Mouse (Mus musculus) forebrain, embryonic 10.5 days (tissue): ENCODE results near the gene Myh10. TPM values are rescaled to one million over a fixed set of nuclear protein-coding genes. Genes with fewer than 3 reads are reported as not detected.

Experiments used
- DNase-seq: peaks from one replicate; pipeline ENCODE4 v3.0.0-alpha.2; 2017; ENCODE audit warnings: low spot score; ENCODE audit errors: extremely low spot score
- H3K27ac ChIP-seq: fragments of 300-500 bp; sonication (generic); 2 replicates; pipeline ENCODE4 v1.5.1; 2016; ENCODE audit warnings: mild to moderate bottlenecking
- H3K27me3 ChIP-seq: fragments of 300-500 bp; sonication (generic); 2 replicates; pipeline ENCODE4 v1.6.1; 2016; ENCODE audit warnings: mild to moderate bottlenecking; ENCODE audit not compliant: poor library complexity, severe bottlenecking
- H3K36me3 ChIP-seq: fragments of 300-500 bp; sonication (generic); replicated peaks from 2 replicates; pipeline ENCODE4 v1.6.1; 2016; ENCODE audit warnings: mild to moderate bottlenecking, moderate library complexity
- H3K4me1 ChIP-seq: fragments of 300-500 bp; sonication (generic); 2 replicates; pipeline ENCODE4 v1.6.1; 2016
- H3K4me3 ChIP-seq: fragments of 300-500 bp; sonication (generic); 2 replicates; pipeline ENCODE4 v1.5.1; 2016; ENCODE audit warnings: mild to moderate bottlenecking, moderate library complexity
- H3K9me3 ChIP-seq: fragments of 300-500 bp; sonication (generic); 2 replicates; pipeline ENCODE4 v1.6.1; 2016; ENCODE audit warnings: mild to moderate bottlenecking, moderate library complexity
- WGBS: fragments of 180-500 bp; shearing (Covaris S2); methylation state at CpG from one replicate; pipeline ENCODE4 v1.1.7; 2016; 5-methylcytosine and 5-hydroxymethylcytosine counted together
- polyA plus RNA-seq: library from polyadenylated mRNA; unstranded; fragments of >200 nt; fragmentation: Nextera tagmentation; extraction: Ambion mirVana; gene quantifications from 2 replicates; pipeline ENCODE4 v1.2.1, GENCODE M21; 2016

The Myh10 gene
- polyA plus RNA-seq, 1 experiment from 2014 or later = 161 TPM

GRCm38 (mm10) chr11:68839606-68840005, 148.2 kb downstream of the Myh10 start:
- DNase-seq = no peak
- no peaks in the 10 kb centered on the region for H3K27me3 ChIP-seq
- 68% methylated on average over 5 of the region's 5 CpGs for WGBS
- H3K4me1 ChIP-seq = peaks cover 3% of the 10 kb centered on the region; the same call in 1 of the 2 replicates
- no peak overlapping the region for H3K4me3 ChIP-seq
- peaks cover 74% of the 10 kb centered on the region for H3K36me3 ChIP-seq
- H3K27ac ChIP-seq = no peak overlapping the region
- H3K9me3 ChIP-seq = no peaks in the 10 kb centered on the region

GRCm38 (mm10) chr11:68850862-68851261, 159.5 kb downstream of the Myh10 start:
- no peak for DNase-seq
- H3K27ac ChIP-seq = no peak overlapping the region
- WGBS = 86% methylated on average over 7 of the region's 7 CpGs
- H3K36me3 ChIP-seq = no peaks in the 10 kb centered on the region
- peaks cover 31% of the 10 kb centered on the region for H3K4me1 ChIP-seq
- no peaks in the 10 kb centered on the region for H3K9me3 ChIP-seq
- H3K4me3 ChIP-seq = no peak overlapping the region
- H3K27me3 ChIP-seq = no peaks in the 10 kb centered on the region

GRCm38 (mm10) chr11:68851644-68852485, 160.5 kb downstream of the Myh10 start:
- peaks cover 31% of the 10 kb centered on the region for H3K4me1 ChIP-seq
- no peaks in the 10 kb centered on the region for H3K36me3 ChIP-seq
- no peak for DNase-seq
- no peaks in the 10 kb centered on the region for H3K9me3 ChIP-seq
- no peaks in the 10 kb centered on the region for H3K27me3 ChIP-seq
- H3K4me3 ChIP-seq = peak overlapping the region; percentile 70
- 6% methylated on average over 13 of the region's 13 CpGs for WGBS
- peak overlapping the region; percentile 89 for H3K27ac ChIP-seq

GRCm38 (mm10) chr11:68852486-68852901, 161.1 kb downstream of the Myh10 start:
- peaks cover 31% of the 10 kb centered on the region for H3K4me1 ChIP-seq
- under 1% methylated on average over 36 of the region's 36 CpGs for WGBS
- DNase-seq = peak; percentile 60
- H3K36me3 ChIP-seq = no peaks in the 10 kb centered on the region
- peak overlapping the region; percentile 70 for H3K4me3 ChIP-seq
- peak overlapping the region; percentile 89 for H3K27ac ChIP-seq
- H3K9me3 ChIP-seq = no peaks in the 10 kb centered on the region
- H3K27me3 ChIP-seq = no peaks in the 10 kb centered on the region

GRCm38 (mm10) chr11:68852932-68853409, 161.6 kb downstream of the Myh10 start:
- H3K4me1 ChIP-seq = peaks cover 31% of the 10 kb centered on the region
- DNase-seq = peak; percentile 100
- WGBS = under 1% methylated on average over 42 of the region's 42 CpGs
- peak overlapping the region; percentile 89 for H3K27ac ChIP-seq
- H3K9me3 ChIP-seq = no peaks in the 10 kb centered on the region
- peak overlapping the region; percentile 70 for H3K4me3 ChIP-seq
- no peaks in the 10 kb centered on the region for H3K27me3 ChIP-seq
- H3K36me3 ChIP-seq = no peaks in the 10 kb centered on the region

- Histone ChIP-seq H3K36me3 (no peaks in the 10 kb centered on the region), H3K27ac (peak overlapping the region; percentile 89), H3K4me3 (peak overlapping the region; percentile 70), H3K27me3 (no peaks in the 10 kb centered on the region), H3K4me1 (peaks cover 31% of the 10 kb centered on the region), H3K9me3 (no peaks in the 10 kb centered on the region)
- 52% methylated on average over 14 of the region's 14 CpGs for WGBS
- no peak for DNase-seq
These were observed 162.4 kb downstream of the Myh10 start for GRCm38 (mm10) chr11:68853611-68854401.

- no peak for DNase-seq
- 84% methylated on average over 3 of the region's 3 CpGs for WGBS
- Histone ChIP-seq H3K9me3 (no peaks in the 10 kb centered on the region), H3K4me3 (no peak overlapping the region), H3K36me3 (no peaks in the 10 kb centered on the region), H3K27ac (no peak overlapping the region), H3K4me1 (peaks cover 29% of the 10 kb centered on the region), H3K27me3 (no peaks in the 10 kb centered on the region)
These were observed 163.3 kb downstream of the Myh10 start for GRCm38 (mm10) chr11:68854621-68855020.

- 92% methylated on average over 3 of the region's 3 CpGs for WGBS
- Histone ChIP-seq H3K4me3 (no peak overlapping the region), H3K36me3 (no peaks in the 10 kb centered on the region), H3K4me1 (peaks cover 14% of the 10 kb centered on the region), H3K9me3 (no peaks in the 10 kb centered on the region), H3K27ac (no peak overlapping the region), H3K27me3 (no peaks in the 10 kb centered on the region)
- no peak for DNase-seq
These were observed 166.0 kb downstream of the Myh10 start for GRCm38 (mm10) chr11:68857329-68857728.

GRCm38 (mm10) chr11:68859943-68860593, 168.7 kb downstream of the Myh10 start:
- no peaks in the 10 kb centered on the region for H3K36me3 ChIP-seq
- no peaks in the 10 kb centered on the region for H3K9me3 ChIP-seq
- no peak overlapping the region for H3K4me3 ChIP-seq
- H3K4me1 ChIP-seq = peaks cover 6% of the 10 kb centered on the region
- 88% methylated on average over 8 of the region's 8 CpGs for WGBS
- DNase-seq = no peak
- H3K27ac ChIP-seq = no peak overlapping the region
- H3K27me3 ChIP-seq = no peaks in the 10 kb centered on the region

- H3K27ac ChIP-seq = no peak overlapping the region
- no peak overlapping the region for H3K4me3 ChIP-seq
- H3K27me3 ChIP-seq = no peaks in the 10 kb centered on the region
- peaks cover 6% of the 10 kb centered on the region for H3K4me1 ChIP-seq
- no peak for DNase-seq
- no peaks in the 10 kb centered on the region for H3K9me3 ChIP-seq
- WGBS = 86% methylated on average over 2 of the region's 2 CpGs
- H3K36me3 ChIP-seq = no peaks in the 10 kb centered on the region
These were observed 170.9 kb downstream of the Myh10 start for GRCm38 (mm10) chr11:68862260-68862659.

- Histone ChIP-seq H3K4me3 (no peak overlapping the region), H3K27me3 (no peaks in the 10 kb centered on the region), H3K27ac (no peak overlapping the region), H3K9me3 (no peaks in the 10 kb centered on the region), H3K4me1 (peaks cover 6% of the 10 kb centered on the region), H3K36me3 (no peaks in the 10 kb centered on the region)
- WGBS = 72% methylated on average over 4 of the region's 4 CpGs
- no peak for DNase-seq
These were observed 172.3 kb downstream of the Myh10 start for GRCm38 (mm10) chr11:68863631-68864091.

- Histone ChIP-seq H3K4me3 (no peak overlapping the region), H3K36me3 (no peaks in the 10 kb centered on the region), H3K9me3 (no peaks in the 10 kb centered on the region), H3K4me1 (peaks cover 6% of the 10 kb centered on the region), H3K27ac (no peak overlapping the region), H3K27me3 (no peaks in the 10 kb centered on the region)
- no peak for DNase-seq
- WGBS = 70% methylated on average over 9 of the region's 9 CpGs
These were observed 173.3 kb downstream of the Myh10 start for GRCm38 (mm10) chr11:68864544-68865189.
